Mouse (Mus musculus) cerebellum, adult 9-11 months (tissue): ENCODE results near the gene Aph1b.
A peak's percentile ranks its signal among the peaks of the same experiment; 100 is the strongest.

Source experiments
- DNase-seq: peaks from one replicate; pipeline ENCODE4 v3.0.0; 2022

Gene Aph1b

DNA sequence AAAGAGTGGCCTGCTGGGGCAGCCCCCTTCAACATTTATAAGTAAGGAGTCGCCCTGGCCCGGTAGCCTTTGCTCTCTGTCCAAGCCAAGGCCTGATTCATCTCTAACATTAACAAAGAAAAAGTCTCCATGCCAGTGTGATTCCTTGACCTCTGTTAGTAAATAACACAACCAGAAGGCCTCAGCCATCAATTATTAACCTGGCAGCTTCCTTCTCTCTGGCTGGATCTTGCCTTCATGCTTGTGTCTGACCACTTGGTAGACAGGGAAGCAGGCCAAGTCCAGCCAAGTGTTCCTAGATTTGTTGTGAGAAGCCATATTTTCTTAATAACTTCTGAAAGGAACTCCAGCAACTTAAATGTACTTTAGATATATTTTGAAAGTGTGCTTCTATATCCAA, 58.7 kb downstream of the Aph1b start:
- no peak for DNase-seq

DNA sequence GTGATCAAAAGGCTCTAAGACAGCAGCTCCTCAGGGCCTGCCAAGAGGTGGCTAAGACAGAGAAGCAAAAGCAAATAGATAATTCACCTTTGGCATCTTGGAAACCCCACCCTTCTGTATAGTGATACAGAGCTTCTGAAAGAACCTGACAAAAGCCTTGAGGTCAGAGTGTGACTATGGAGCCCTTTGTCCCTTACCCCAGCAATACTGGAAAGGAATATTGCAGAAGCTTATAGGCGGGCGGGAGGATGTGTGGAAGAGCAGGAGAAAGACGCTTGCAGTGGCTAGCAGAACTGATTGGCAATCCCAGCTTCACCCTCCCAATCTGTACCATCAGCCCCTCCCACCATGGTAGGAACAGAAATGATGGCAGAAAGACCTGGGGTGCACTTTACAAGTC, 59.3 kb downstream of the Aph1b start:
- DNase-seq: no peak

DNA sequence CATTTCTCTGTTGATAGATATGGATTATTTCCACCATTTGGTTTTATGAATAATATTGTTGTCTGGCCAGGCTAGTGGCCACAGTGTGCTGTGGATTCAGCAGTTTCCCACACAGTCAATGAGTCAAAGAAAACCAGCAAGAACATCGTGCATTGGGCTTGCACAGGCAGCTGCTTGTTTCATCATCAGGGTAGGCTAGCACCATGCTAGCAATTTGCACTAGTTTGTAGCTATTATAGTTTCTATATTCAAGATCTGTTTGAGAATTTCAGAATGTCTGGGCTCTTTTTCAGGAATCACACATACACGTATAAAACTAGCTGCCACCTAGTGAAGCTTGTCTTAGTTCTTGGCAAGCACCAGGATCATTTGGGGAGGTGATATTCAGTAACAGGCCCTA, 60.2 kb downstream of the Aph1b start:
- DNase-seq: no peak

DNA sequence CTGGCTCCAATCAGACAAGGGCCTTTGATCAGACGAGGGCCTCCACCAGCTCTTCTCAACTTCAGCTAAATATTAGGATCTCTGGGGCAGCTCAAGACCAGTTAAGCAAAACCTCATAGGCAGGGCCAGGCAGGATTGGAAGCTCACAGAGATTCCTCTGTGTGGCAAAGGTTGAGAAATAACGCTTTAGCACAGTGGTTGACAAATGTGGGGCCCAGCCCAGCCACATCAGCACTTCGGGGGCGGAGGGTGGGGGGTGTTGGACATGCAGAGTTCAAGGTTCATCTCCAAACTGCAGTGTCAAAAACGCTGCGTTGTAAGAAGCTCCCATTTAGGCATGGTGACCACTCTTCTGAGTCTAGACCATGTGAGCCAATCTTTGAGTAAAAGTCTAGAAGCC, 60.7 kb downstream of the Aph1b start:
- no peak for DNase-seq

DNA sequence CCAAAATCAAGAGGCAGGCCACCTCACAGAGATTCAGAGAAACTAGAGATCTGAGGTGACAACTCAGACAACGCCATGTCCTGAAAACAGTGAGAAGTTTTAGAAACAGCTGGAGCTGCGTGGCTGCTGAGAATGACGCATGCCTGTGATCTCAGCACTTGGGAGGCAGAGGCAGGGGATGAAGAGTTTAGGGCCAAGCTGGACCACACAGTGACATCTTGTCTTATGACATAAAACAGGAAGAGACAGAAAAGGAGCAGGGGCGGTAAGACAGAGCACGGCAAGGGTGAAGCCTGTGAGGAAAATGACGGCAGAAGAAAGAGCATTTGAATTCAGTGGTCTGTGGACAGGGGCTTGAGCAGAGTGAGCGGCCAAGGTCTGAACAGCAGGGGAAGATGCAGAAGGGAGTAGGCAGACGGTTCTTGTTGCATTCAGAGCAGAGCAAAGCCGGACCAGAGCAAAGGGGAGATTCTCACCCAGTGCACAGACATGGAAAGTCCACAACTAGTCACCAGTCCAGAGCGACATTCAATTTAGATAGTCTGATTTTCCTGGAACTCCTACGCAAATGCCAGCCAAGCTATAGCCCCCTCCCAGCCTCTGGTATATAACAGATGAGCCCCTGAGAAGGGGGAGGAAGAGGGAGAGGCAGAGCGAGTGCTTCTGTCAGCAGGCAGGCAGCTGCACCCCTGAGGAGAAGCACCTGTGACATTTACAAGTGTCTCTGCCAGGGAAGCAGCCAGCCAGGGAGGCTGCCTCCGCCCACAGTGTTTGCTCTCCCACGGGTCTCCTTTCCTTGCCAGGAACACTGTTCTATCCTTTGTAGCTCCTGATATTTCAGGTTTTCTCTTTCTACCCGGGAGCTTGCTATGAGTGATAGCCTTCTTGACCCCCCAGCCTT, 62.2 kb downstream of the Aph1b start:
- peak; percentile 95 for DNase-seq

DNA sequence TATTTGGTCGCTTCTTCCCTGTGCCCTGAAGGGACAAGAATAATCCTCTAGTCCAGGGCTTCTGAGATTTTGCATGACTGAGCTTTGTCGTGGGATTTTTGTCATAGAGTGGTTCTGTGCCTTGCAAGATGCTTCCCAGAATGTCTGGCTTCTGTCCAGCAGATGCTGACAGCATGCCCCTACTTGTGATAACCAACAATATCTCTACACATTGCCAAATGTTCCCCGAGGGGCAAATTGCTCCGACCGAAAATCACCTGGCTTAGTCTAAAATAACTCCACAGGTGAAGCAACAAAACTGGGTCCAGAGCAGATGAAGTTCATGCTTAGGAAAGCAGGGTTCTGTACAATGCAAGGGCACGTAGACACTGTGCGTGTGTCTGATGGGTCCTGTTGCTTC, 64.0 kb downstream of the Aph1b start:
- DNase-seq: no peak

DNA sequence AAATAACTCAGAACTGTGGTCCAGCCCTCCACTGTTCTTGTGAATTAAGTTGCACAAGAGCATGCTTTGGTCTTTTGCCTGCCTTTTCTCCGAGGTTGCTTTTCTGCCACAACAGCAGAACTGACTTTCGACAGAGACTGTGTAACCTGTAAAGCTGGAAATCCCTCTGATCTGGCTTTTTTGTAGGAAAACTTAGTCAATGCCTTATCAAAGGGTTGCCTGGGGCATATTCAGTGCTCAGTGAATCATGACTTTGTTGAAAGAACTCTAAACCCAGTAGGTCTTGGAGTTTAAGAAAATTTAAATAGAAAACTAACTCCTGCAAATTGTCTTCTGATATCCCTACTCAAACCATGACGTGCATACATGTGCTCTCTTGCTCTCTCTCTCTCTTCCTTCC, 64.7 kb downstream of the Aph1b start:
- DNase-seq: no peak

DNA sequence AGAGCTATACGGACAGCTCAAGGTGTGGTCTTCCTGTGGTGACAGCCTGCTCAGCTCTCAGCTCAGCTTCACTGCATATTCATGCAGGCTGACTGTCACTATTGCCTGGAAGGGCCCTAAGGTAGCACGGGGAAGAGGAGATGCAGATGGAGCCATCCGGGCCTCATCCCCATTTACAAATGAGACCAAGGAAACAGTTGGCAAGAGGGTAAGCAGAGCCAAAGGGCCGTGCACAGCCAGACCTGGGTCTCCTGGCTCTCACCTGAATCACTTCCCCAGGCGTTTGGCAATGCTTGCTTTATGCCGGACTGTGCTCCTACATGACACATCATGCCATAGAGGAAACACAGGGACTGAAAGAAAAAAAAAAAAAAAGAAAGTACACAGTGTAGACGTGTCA, 68.0 kb downstream of the Aph1b start:
- peak; percentile 81 for DNase-seq

DNA sequence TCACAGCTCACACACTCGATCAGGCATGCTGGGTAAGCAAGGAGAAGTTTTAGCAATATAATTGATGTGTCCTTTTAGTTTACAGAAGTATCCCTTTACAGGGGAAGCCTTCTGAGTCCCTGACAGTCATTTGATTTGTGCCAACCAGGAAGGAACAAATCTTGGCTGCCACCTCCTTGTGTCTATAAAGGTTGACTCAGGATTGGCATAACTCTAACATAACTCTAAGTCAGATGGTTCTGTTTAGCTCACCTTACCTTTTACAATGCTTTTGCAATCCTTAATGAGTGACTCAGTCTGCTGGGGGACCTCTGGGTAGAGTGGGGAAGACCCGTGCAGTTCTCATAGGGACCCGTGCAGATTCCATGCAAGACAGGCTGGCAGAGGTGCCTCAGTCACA, 69.7 kb downstream of the Aph1b start:
- no peak for DNase-seq
